Mouse (Mus musculus): ENCODE data around the gene Crmp1. TPM values are rescaled to one million over a fixed set of nuclear protein-coding genes. Genes with fewer than 3 reads are reported as not detected.

The Crmp1 gene
- total RNA-seq, 2 experiments from 2014 or later: 0.58 to 1.0 TPM

DNA sequence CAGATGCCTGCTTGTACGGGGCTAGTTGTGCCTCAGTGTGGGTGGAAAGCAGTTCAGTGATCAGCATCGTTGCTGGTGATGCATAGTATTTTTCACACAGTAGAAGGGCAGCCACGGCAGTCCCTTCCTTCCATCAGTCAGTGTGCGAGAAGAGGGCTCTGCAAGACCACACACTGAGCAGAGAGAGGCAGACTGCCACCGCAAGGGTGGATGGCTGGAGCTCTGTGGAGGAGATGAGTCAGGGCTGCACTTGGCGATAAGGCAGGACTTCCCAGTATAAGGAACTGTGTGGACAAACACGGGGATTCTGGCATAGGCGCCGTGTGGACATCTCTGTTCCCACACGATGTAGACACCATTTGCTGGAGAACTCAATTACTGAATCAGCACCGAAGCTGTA is 39.3 kb downstream of the Crmp1 start:
- intact Hi-C loops (cut with DNase I; ENCODE audit: low total_unique reads): no loop called here
- DNase-seq: no peak

DNA sequence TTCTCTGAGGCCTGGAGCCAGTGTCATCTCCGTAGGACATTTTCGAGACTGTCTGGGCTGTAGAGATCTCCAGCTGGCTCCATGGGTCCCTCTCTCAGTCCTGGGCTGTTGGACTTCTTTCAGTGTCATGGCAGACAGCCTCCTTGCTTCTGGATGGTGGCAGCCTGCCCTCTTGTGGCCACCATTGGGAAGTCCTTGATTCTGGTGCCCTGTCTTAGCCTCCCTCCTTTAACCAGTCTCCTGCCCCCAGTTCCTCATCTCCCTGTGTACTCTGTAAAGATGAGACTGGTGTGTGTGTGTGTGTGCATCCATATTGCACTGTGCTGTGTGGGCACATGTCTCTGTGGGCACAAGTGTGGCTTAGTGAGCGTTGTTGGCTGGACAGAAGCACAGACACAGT is 46.6 kb downstream of the Crmp1 start:
- peak; percentile 30 for DNase-seq
- intact Hi-C loops (cut with DNase I; ENCODE audit: low total_unique reads): no loop called here

DNA sequence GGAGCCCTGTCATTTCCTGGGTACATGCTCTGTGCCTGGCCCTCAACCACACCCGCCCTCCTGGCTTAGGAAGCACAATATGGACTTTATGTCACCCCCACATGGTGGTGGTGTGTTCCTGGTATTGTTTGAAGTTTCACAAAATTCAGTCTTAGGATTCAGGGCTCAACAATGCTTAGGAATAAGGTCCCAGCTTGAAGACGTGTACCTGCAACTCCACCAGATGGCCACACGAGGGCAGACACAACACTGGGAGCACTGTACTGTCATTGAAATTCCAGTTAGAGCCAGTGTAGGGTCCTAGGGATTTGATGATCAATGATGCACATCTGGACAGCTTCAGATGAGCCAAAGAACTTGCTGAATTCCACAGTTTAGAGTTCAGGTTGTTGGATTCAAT is 47.5 kb downstream of the Crmp1 start:
- intact Hi-C loops (cut with DNase I; ENCODE audit: low total_unique reads): no loop called here

GRCm38 (mm10) chr5:37290983-37291382 is 49.2 kb downstream of the Crmp1 start:
- DNase-seq: no peak
- intact Hi-C loops (cut with DNase I; ENCODE audit: low total_unique reads): loop anchor here (10.0 kb wide), 1 partner anchor 424 kb away; the partner anchor contains the start of gene Stk32b

More for the DNA sequence above, 47.5 kb downstream of the Crmp1 start:
- no peak for DNase-seq

DNA sequence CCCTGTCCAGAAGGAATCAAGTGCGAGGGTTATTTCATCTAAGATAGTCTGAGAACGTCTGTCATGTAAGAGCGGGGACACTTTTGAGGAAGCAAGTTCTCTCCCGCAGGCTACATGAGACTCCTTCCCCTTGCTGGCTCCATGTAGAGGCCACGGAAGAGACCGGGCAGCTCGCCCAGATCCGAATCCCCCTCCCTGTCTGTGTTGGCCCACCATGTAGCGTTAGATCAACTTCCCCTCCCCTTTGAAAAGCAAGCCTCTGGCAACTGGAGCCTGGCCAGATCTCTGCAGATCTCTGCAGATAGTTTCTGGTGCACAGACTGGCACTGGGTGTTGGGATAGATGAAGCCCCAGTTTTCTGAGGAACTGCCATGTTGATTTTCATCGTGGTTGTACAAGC is 55.0 kb downstream of the Crmp1 start:
- intact Hi-C loops (cut with DNase I; ENCODE audit: low total_unique reads): loop anchor here (5.0 to 10.0 kb wide), 2 partner anchors 61 to 418 kb away; partner anchors contain the start of gene Stk32b
- DNase-seq: no peak

DNA sequence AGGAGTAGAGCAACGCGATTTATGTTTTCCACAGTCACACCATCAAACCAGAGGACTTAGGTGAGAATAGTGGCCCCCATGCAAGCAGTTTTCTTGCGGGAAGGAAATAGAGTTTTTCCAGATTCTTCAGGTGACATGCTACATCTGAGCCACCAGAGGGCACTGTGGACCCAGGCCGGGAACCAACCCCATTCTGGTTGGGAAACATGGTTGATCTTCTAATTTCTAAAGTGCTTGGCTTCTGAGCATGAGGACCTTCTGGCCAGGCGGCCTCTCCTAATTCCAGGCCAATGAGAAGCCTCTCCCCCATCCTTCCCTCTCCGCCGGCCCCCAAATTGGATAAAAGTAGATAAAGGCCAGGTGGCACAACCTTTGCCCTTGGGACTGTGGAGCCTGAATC is 56.6 kb downstream of the Crmp1 start:
- peak; percentile 23 for DNase-seq
- intact Hi-C loops (cut with DNase I; ENCODE audit: low total_unique reads): loop anchor here (5.0 to 10.0 kb wide), 2 partner anchors 59 to 416 kb away; partner anchors contain the start of gene Stk32b

- intact Hi-C loops (cut with DNase I; ENCODE audit: low total_unique reads): no loop called here
- DNase-seq: no peak
These were observed 68.3 kb downstream of the Crmp1 start for GRCm38 (mm10) chr5:37310026-37310425.

DNA sequence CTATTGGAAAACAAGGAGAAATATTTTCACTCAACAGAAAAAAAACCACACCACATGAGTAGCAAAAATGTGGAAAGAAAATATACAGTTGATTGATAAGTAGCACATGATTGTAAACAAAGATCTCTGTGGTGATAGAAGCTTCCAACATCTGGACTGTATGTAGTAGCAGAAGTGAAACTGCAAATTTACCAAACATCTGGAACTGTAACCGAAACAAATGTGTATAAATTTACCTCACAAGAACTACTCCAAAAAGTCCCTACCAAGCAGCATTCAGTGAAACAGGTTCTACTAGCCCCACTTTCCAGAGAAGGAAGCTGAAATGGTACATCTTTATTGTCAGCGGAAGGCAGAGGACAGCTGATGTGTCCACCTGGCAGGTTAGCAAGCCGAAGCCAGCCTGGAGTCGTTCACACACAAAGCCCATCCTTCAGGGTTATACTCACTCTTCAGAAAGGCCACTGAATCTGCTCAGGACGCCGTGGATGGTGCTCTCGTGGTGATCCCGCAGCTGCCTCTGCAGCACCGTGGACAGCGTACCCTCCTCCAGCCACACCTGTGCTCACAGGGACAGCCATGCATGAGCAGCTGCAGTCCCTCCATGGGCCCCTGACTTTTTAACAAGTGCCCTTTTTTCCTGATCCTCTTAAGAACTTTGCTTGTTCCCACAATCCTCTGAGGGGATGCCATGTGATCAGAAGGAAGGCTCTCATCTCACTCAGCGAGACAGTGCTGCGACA is 71.4 kb downstream of the Crmp1 start:
- no peak for DNase-seq
- intact Hi-C loops (cut with DNase I; ENCODE audit: low total_unique reads): no loop called here

DNA sequence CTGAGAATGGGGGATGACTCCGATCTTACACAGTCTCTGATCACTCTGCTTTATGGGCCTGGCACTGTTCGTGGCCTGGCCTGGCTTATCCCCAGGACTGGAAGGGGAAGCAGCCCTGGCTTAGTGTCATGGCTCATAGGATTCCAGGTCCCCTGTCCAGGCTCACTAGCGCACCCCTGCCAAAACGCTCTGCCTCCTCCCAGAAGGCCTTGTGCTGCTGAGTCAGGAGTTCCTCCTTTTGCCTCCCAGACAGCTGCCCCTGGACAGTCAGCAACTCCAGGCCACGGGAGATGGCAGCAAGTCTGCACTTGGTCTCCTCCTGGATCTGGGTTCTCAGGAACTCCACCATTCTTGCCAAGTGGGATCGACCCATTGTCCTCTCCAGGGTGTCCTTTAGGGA is 77.0 kb downstream of the Crmp1 start:
- peak; percentile 57 for DNase-seq

GRCm38 (mm10) chr5:37320174-37320573 is 78.4 kb downstream of the Crmp1 start:
- intact Hi-C loops (cut with DNase I; ENCODE audit: low total_unique reads): no loop called here
- no peak for DNase-seq

More for the DNA sequence above, 77.0 kb downstream of the Crmp1 start:
- intact Hi-C loops (cut with DNase I; ENCODE audit: low total_unique reads): no loop called here

- intact Hi-C loops (cut with DNase I; ENCODE audit: low total_unique reads): no loop called here
- DNase-seq: no peak
These were observed 79.0 kb downstream of the Crmp1 start for GRCm38 (mm10) chr5:37320761-37321160.

GRCm38 (mm10) chr5:37326675-37327074 is 84.9 kb downstream of the Crmp1 start:
- intact Hi-C loops (cut with DNase I; ENCODE audit: low total_unique reads): no loop called here
- no peak for DNase-seq

GRCm38 (mm10) chr5:37330449-37331132 is 88.9 kb downstream of the Crmp1 start:
- intact Hi-C loops (cut with DNase I; ENCODE audit: low total_unique reads): no loop called here
- no peak for DNase-seq

- no peak for DNase-seq
- intact Hi-C loops (cut with DNase I; ENCODE audit: low total_unique reads): no loop called here
These were observed 89.4 kb downstream of the Crmp1 start for GRCm38 (mm10) chr5:37331133-37331505.

- DNase-seq: no peak
- intact Hi-C loops (cut with DNase I; ENCODE audit: low total_unique reads): no loop called here
These were observed 90.3 kb downstream of the Crmp1 start for GRCm38 (mm10) chr5:37332066-37332465.

GRCm38 (mm10) chr5:37335061-37335460 is 93.3 kb downstream of the Crmp1 start:
- intact Hi-C loops (cut with DNase I; ENCODE audit: low total_unique reads): no loop called here
- DNase-seq: no peak

GRCm38 (mm10) chr5:37336485-37337105 is 94.9 kb downstream of the Crmp1 start, which contains the start of gene Evc:
Gene Evc (minus strand): TSS chr5:37336894.
- intact Hi-C loops (cut with DNase I; ENCODE audit: low total_unique reads): no loop called here
- peak; percentile 81 for DNase-seq

DNA sequence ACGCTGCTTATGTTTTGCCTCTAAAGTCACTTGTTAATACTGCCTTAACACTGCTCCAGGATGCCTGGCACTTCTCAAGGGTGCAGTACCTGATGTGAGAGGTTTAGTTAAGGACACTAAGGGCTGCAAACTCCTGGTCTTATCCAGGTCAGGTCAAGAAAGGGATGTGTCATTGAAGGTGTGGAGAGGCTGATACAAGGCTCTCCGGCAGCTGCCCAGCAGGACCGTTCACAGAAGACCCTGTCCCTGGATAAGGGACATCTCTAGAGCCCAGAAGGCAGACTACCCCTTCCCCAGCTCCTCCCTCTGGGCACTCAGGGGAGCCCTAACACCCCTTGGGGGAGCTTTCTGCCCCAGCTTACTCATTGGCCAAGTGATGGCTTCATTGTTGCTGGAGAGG is 96.0 kb downstream of the Crmp1 start:
- no peak for DNase-seq
- intact Hi-C loops (cut with DNase I; ENCODE audit: low total_unique reads): no loop called here

DNA sequence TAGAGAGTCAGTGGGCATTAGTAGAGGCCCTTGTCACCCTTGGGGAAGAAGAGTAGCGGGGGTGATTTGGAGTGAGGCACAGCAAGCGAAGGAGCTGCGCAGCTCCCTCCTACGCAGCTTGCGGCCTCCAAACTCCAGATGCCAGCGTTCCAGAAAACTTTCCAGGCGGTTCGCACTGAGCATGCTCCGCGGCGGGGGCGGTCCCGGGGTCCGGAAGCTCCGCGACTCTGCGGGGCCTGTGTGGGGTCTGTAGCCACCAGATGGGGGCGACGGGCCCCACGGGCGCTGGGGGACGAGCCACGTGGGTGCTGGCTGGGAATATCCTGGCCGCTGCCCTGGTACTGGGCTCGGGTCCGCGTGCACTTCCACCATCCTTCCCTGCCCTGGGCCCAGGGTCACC is 96.5 kb downstream of the Crmp1 start, which contains the start of gene Evc2:
Evc2 (plus strand) TSS at position 212 of the 400 bp plus-strand sequence.
- intact Hi-C loops (cut with DNase I; ENCODE audit: low total_unique reads): no loop called here
- peak; percentile 80 for DNase-seq

Measured in gastrocnemius, postnatal 14 days (tissue).